ENCODE assay signal across 8 mouse cellular contexts in genomic region chr11:62456021-62456482, GRCm38 (mm10). TPM values are rescaled to one million over a fixed set of nuclear protein-coding genes. Genes with fewer than 3 reads are reported as not detected.
A peak's percentile ranks its signal among the peaks of the same experiment; 100 is the strongest.
DNase-seq lines count a peak whose midpoint lies in the region; ATAC-seq and TF ChIP-seq lines count a peak whose summit lies in the region.

No protein-coding gene starts in this region.

- no peak for TF ChIP-seq CTCF in lung, adult 2 months (IDR thresholded peaks at IDR 0.05; ENCODE audit: insufficient read depth, low read length)

- H3K27ac ChIP-seq in embryonic facial prominence, embryonic 11.5 days (replicated peaks; ENCODE audit: low read depth, low read length): no peak overlapping the region
- H3K27ac ChIP-seq in intestine, embryonic 15.5 days: peak overlapping the region; percentile 99; the same call in 1 of the 2 replicates
- H3K27ac ChIP-seq in neural tube, embryonic 13.5 days (replicated peaks): peak overlapping the region; percentile 99

- DNase-seq in lung, adult 2 months: no peak
- no peak for DNase-seq in lung, adult 18-20 months
- DNase-seq in embryonic facial prominence, embryonic 11.5 days (ENCODE audit: low spot score): no peak
- DNase-seq in left cerebral cortex, adult 8-10 months (ENCODE audit: low spot score in 2 of 2): no peak
- DNase-seq in gastrocnemius, postnatal 10 days: no peak
- DNase-seq in left cerebral cortex, postnatal 10 days (ENCODE audit: extremely low spot score in 1 of 2, low spot score in 2 of 2): no peak

- no peak for TF ChIP-seq POLR2A in lung, adult 2 months (IDR thresholded peaks at IDR 0.05; ENCODE audit: borderline replicate concordance, extremely low read depth, low read depth, low read length)

- intact Hi-C loops in left cerebral cortex, postnatal 10 days (cut with DNase I): loop anchor here (2.0 to 5.0 kb wide), 2 partner anchors 81 to 95 kb away; partner anchors contain the start of genes Cenpv and Ubb

- H3K9me3 ChIP-seq in embryonic facial prominence, embryonic 11.5 days (replicated peaks; ENCODE audit: control insufficient read depth, low read length): no peaks in the 10 kb centered on the region
- no peaks in the 10 kb centered on the region for H3K9me3 ChIP-seq in intestine, embryonic 15.5 days
- no peaks in the 10 kb centered on the region for H3K9me3 ChIP-seq in neural tube, embryonic 13.5 days

- peaks cover 3% of the 10 kb centered on the region; the same call in 1 of the 2 replicates for H3K4me1 ChIP-seq in lung, adult 2 months (ENCODE audit: control insufficient read depth, insufficient read depth, low read length)
- no peaks in the 10 kb centered on the region for H3K4me1 ChIP-seq in embryonic facial prominence, embryonic 11.5 days (ENCODE audit: control insufficient read depth, insufficient read depth, low read length)
- H3K4me1 ChIP-seq in intestine, embryonic 15.5 days (replicated peaks): peaks cover 7% of the 10 kb centered on the region
- H3K4me1 ChIP-seq in neural tube, embryonic 13.5 days (replicated peaks): peaks cover 27% of the 10 kb centered on the region

- peak overlapping the region; percentile 98 for H3K9ac ChIP-seq in embryonic facial prominence, embryonic 11.5 days (replicated peaks; ENCODE audit: low read length)
- H3K9ac ChIP-seq in intestine, embryonic 15.5 days: peak overlapping the region; percentile 100
- peak overlapping the region; percentile 99 for H3K9ac ChIP-seq in neural tube, embryonic 13.5 days

- no peaks in the 10 kb centered on the region for H3K27me3 ChIP-seq in embryonic facial prominence, embryonic 11.5 days (ENCODE audit: control insufficient read depth, insufficient read depth, low read length)
- H3K27me3 ChIP-seq in intestine, embryonic 15.5 days (replicated peaks): no peaks in the 10 kb centered on the region
- H3K27me3 ChIP-seq in neural tube, embryonic 13.5 days: no peaks in the 10 kb centered on the region

- H3K36me3 ChIP-seq in embryonic facial prominence, embryonic 11.5 days (replicated peaks; ENCODE audit: control insufficient read depth, insufficient read depth, low read depth, low read length): no peaks in the 10 kb centered on the region
- H3K36me3 ChIP-seq in intestine, embryonic 15.5 days: no peaks in the 10 kb centered on the region
- H3K36me3 ChIP-seq in neural tube, embryonic 13.5 days: no peaks in the 10 kb centered on the region

- ATAC-seq in embryonic facial prominence, embryonic 11.5 days (replicated peaks; ENCODE audit: insufficient number of reproducible peaks, low FRiP score, low TSS enrichment, low read depth): no peak
- ATAC-seq in intestine, embryonic 15.5 days: no peak
- ATAC-seq in neural tube, embryonic 13.5 days (ENCODE audit: low read depth): no peak

- H3K4me2 ChIP-seq in embryonic facial prominence, embryonic 11.5 days (ENCODE audit: low read depth, low read length): peak overlapping the region; percentile 62
- peak overlapping the region; percentile 84 for H3K4me2 ChIP-seq in intestine, embryonic 15.5 days (replicated peaks)
- peak overlapping the region; percentile 78 for H3K4me2 ChIP-seq in neural tube, embryonic 13.5 days

- peak overlapping the region; percentile 63 for H3K4me3 ChIP-seq in lung, adult 2 months (replicated peaks; ENCODE audit: extremely low read depth, low read depth, low read length)
- peak overlapping the region; percentile 94 for H3K4me3 ChIP-seq in embryonic facial prominence, embryonic 11.5 days (ENCODE audit: low read depth, low read length)
- peak overlapping the region; percentile 95 for H3K4me3 ChIP-seq in intestine, embryonic 15.5 days (replicated peaks)
- H3K4me3 ChIP-seq in neural tube, embryonic 13.5 days: peak overlapping the region; percentile 80

- 2% methylated on average over 3 of the region's 3 CpGs for WGBS in lung, adult 2 months
- 11% methylated on average over 3 of the region's 3 CpGs for WGBS in embryonic facial prominence, embryonic 11.5 days
- WGBS in intestine, embryonic 15.5 days: 6% methylated on average over 3 of the region's 3 CpGs
- 7% methylated on average over 3 of the region's 3 CpGs for WGBS in neural tube, embryonic 13.5 days

RNA-seq across cellular contexts. Expression of gene Pigl, which starts 2.2 kb away (rescaled TPM):
- 4.5 and 5.3 TPM in 2 replicates for polyA plus RNA-seq in lung, adult 2 months (2012; rRNA removed)
- 12.1 and 14.2 TPM in 2 replicates for polyA plus RNA-seq in embryonic facial prominence, embryonic 11.5 days (2014; fragmentation: Nextera tagmentation; extraction: Ambion mirVana)
- polyA plus RNA-seq in intestine, embryonic 15.5 days (2015; fragmentation: Nextera tagmentation; extraction: Ambion mirVana): 11.6 and 11.8 TPM in 2 replicates
- 7.7 and 9.5 TPM in 2 replicates for polyA plus RNA-seq in neural tube, embryonic 13.5 days (2015; fragmentation: Nextera tagmentation; extraction: Ambion mirVana)
- total RNA-seq in left cerebral cortex, adult 8-10 months (2022): 1 to 10 TPM; 4.7 to 6.6 (median 5.9) TPM
- total RNA-seq in gastrocnemius, postnatal 10 days (2021): 1 to 10 TPM; 2.9 to 3.7 TPM
- total RNA-seq in left cerebral cortex, postnatal 10 days (2021): 1 to 10 TPM; 6.5 to 6.8 TPM

RNA-seq across cellular contexts. Expression of gene Ncor1, which starts 2.3 kb away (rescaled TPM):
- polyA plus RNA-seq in lung, adult 2 months (2012; rRNA removed): 80.7 and 92.5 TPM in 2 replicates
- 157 and 170 TPM in 2 replicates for polyA plus RNA-seq in embryonic facial prominence, embryonic 11.5 days (2014; fragmentation: Nextera tagmentation; extraction: Ambion mirVana)
- polyA plus RNA-seq in intestine, embryonic 15.5 days (2015; fragmentation: Nextera tagmentation; extraction: Ambion mirVana): 134 and 141 TPM in 2 replicates
- 185 and 190 TPM in 2 replicates for polyA plus RNA-seq in neural tube, embryonic 13.5 days (2015; fragmentation: Nextera tagmentation; extraction: Ambion mirVana)
- 100 to 1,000 TPM; 238 to 310 (median 267) TPM for total RNA-seq in left cerebral cortex, adult 8-10 months (2022)
- 100 to 1,000 TPM; 132 to 145 TPM for total RNA-seq in gastrocnemius, postnatal 10 days (2021)
- total RNA-seq in left cerebral cortex, postnatal 10 days (2021): 100 to 1,000 TPM; 260 to 273 TPM
